Comparison of ENCODE assay signal across 11 mouse cellular contexts in the genomic region with DNA sequence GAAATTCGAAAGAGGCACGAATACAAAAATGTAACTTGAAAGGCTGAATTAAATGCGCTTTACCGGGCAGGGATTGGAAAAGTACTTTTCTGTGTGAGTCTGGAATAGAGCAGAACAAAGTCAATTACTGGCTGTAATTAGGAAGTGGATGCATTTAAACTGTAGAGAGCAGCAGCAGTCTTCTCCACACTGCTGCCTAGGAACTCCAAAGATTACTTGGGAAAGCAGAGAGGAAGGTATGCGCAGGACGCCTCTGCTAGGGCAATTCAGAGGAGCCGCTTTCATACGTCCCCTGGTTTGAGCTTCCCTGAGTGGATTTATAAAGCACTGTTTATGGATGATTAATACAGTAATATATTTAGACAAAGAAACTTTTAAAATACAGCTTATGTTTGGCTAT.
DNase-seq lines count a peak whose midpoint lies in the region; ATAC-seq and TF ChIP-seq lines count a peak whose summit lies in the region.
"Had no signal": no experiment of that assay in that cellular context is flagged by ENCODE, and none has a peak within 500 bp of the region (broad histone marks: within the 10 kb centered on the region; RNA-seq: fewer than 3 reads in every experiment).

No protein-coding gene starts in this region.

- no peak overlapping the region for H3K4me2 ChIP-seq in hindbrain, postnatal 0 days (ENCODE audit: low read depth, low read length)
- no peak overlapping the region for H3K4me2 ChIP-seq in hindbrain, embryonic 12.5 days (replicated peaks)
- H3K4me2 ChIP-seq in midbrain, embryonic 11.5 days: no peak overlapping the region
- no peak overlapping the region for H3K4me2 ChIP-seq in midbrain, embryonic 15.5 days
- peak overlapping the region; percentile 21; the same call in 1 of the 2 replicates for H3K4me2 ChIP-seq in embryonic facial prominence, embryonic 12.5 days (replicated peaks)
- peak overlapping the region; percentile 14; the same call in 1 of the 2 replicates for H3K4me2 ChIP-seq in limb, embryonic 13.5 days (replicated peaks)

- WGBS in hindbrain, postnatal 0 days: 59% methylated on average over 8 of the region's 8 CpGs
- WGBS in hindbrain, embryonic 12.5 days: 75% methylated on average over 8 of the region's 8 CpGs
- WGBS in midbrain, embryonic 11.5 days: 71% methylated on average over 8 of the region's 8 CpGs
- 64% methylated on average over 8 of the region's 8 CpGs for WGBS in midbrain, embryonic 15.5 days
- 40% methylated on average over 8 of the region's 8 CpGs for WGBS in embryonic facial prominence, embryonic 12.5 days
- 44% methylated on average over 8 of the region's 8 CpGs for WGBS in limb, embryonic 13.5 days
- WGBS in thymus, adult 2 months: 98% methylated on average over 8 of the region's 8 CpGs

- TF ChIP-seq POLR2A in thymus, adult 2 months (IDR thresholded peaks at IDR 0.05; ENCODE audit: control insufficient read depth, extremely low read depth, insufficient read depth, low read length, poor library complexity): no peak

- no peaks in the 10 kb centered on the region for H3K36me3 ChIP-seq in hindbrain, postnatal 0 days (ENCODE audit: insufficient read depth, low read length)
- H3K36me3 ChIP-seq in hindbrain, embryonic 12.5 days: no peaks in the 10 kb centered on the region
- no peaks in the 10 kb centered on the region for H3K36me3 ChIP-seq in midbrain, embryonic 11.5 days (ENCODE audit: control insufficient read depth, insufficient read depth, low read length)
- no peaks in the 10 kb centered on the region for H3K36me3 ChIP-seq in midbrain, embryonic 15.5 days (replicated peaks)
- H3K36me3 ChIP-seq in embryonic facial prominence, embryonic 12.5 days: no peaks in the 10 kb centered on the region
- no peaks in the 10 kb centered on the region for H3K36me3 ChIP-seq in limb, embryonic 13.5 days
- peaks cover 5% of the 10 kb centered on the region for H3K36me3 ChIP-seq in thymus, adult 2 months (ENCODE audit: control insufficient read depth, insufficient read depth, low read length)

- DNase-seq in hindbrain, postnatal 0 days (ENCODE audit: low spot score): peak; percentile 53
- peak; percentile 77 for DNase-seq in midbrain, embryonic 11.5 days (ENCODE audit: low spot score, missing footprints)
- DNase-seq in thymus, adult 2 months: no peak
- DNase-seq: heart, postnatal 14 days; liver, postnatal 0 days had no signal

- H3K4me1 ChIP-seq in hindbrain, postnatal 0 days (ENCODE audit: insufficient read depth, low read length): no peaks in the 10 kb centered on the region
- no peaks in the 10 kb centered on the region for H3K4me1 ChIP-seq in hindbrain, embryonic 12.5 days
- no peaks in the 10 kb centered on the region for H3K4me1 ChIP-seq in midbrain, embryonic 11.5 days (ENCODE audit: control insufficient read depth, insufficient read depth, low read length)
- no peaks in the 10 kb centered on the region for H3K4me1 ChIP-seq in midbrain, embryonic 15.5 days
- H3K4me1 ChIP-seq in embryonic facial prominence, embryonic 12.5 days: no peaks in the 10 kb centered on the region
- no peaks in the 10 kb centered on the region for H3K4me1 ChIP-seq in limb, embryonic 13.5 days
- H3K4me1 ChIP-seq in thymus, adult 2 months (replicated peaks; ENCODE audit: control insufficient read depth, insufficient read depth, low read length): no peaks in the 10 kb centered on the region

- no peaks in the 10 kb centered on the region for H3K27me3 ChIP-seq in hindbrain, postnatal 0 days (ENCODE audit: insufficient read depth, low read length)
- H3K27me3 ChIP-seq in hindbrain, embryonic 12.5 days: no peaks in the 10 kb centered on the region
- no peaks in the 10 kb centered on the region for H3K27me3 ChIP-seq in midbrain, embryonic 11.5 days (ENCODE audit: control insufficient read depth, insufficient read depth, low read length)
- H3K27me3 ChIP-seq in midbrain, embryonic 15.5 days (replicated peaks): no peaks in the 10 kb centered on the region
- H3K27me3 ChIP-seq in embryonic facial prominence, embryonic 12.5 days: no peaks in the 10 kb centered on the region
- no peaks in the 10 kb centered on the region for H3K27me3 ChIP-seq in limb, embryonic 13.5 days
- H3K27me3 ChIP-seq in thymus, adult 2 months (ENCODE audit: control insufficient read depth, insufficient read depth, low read length): no peaks in the 10 kb centered on the region
- H3K27me3 ChIP-seq: CH12.LX had no signal

- no peak overlapping the region for H3K27ac ChIP-seq in hindbrain, postnatal 0 days
- no peak overlapping the region for H3K27ac ChIP-seq in hindbrain, embryonic 12.5 days
- H3K27ac ChIP-seq in midbrain, embryonic 11.5 days (ENCODE audit: low read depth, low read length): no peak overlapping the region
- no peak overlapping the region for H3K27ac ChIP-seq in midbrain, embryonic 15.5 days
- H3K27ac ChIP-seq in embryonic facial prominence, embryonic 12.5 days: no peak overlapping the region
- no peak overlapping the region for H3K27ac ChIP-seq in limb, embryonic 13.5 days
- no peak overlapping the region for H3K27ac ChIP-seq in thymus, adult 2 months (ENCODE audit: control insufficient read depth, insufficient read depth, low read length)

- H3K9ac ChIP-seq in hindbrain, postnatal 0 days (replicated peaks; ENCODE audit: low read length): no peak overlapping the region
- H3K9ac ChIP-seq in hindbrain, embryonic 12.5 days: no peak overlapping the region
- H3K9ac ChIP-seq in midbrain, embryonic 11.5 days (ENCODE audit: low read length): no peak overlapping the region
- no peak overlapping the region for H3K9ac ChIP-seq in midbrain, embryonic 15.5 days
- no peak overlapping the region for H3K9ac ChIP-seq in embryonic facial prominence, embryonic 12.5 days
- H3K9ac ChIP-seq in limb, embryonic 13.5 days: no peak overlapping the region
- H3K9ac ChIP-seq: liver, postnatal 0 days had no signal

- peak; percentile 59; the same call in 1 of the 2 replicates for ATAC-seq in hindbrain, postnatal 0 days
- ATAC-seq in hindbrain, embryonic 12.5 days (ENCODE audit: low FRiP score): no peak
- ATAC-seq in midbrain, embryonic 11.5 days (ENCODE audit: low FRiP score): no peak
- no peak for ATAC-seq in midbrain, embryonic 15.5 days (replicated peaks)
- ATAC-seq in embryonic facial prominence, embryonic 12.5 days (ENCODE audit: insufficient number of reproducible peaks, insufficient read depth, low FRiP score, low TSS enrichment): no peak; the same call in 1 of the 2 replicates
- ATAC-seq in limb, embryonic 13.5 days (ENCODE audit: low FRiP score, low read depth): no peak
- no peak for ATAC-seq in erythroblast, adult 5-6 weeks (replicated peaks; ENCODE audit: low FRiP score, poor library complexity, severe bottlenecking)
- ATAC-seq: liver, postnatal 0 days had no signal

- no peaks in the 10 kb centered on the region for H3K9me3 ChIP-seq in hindbrain, postnatal 0 days (ENCODE audit: low read length)
- no peaks in the 10 kb centered on the region for H3K9me3 ChIP-seq in hindbrain, embryonic 12.5 days (replicated peaks)
- H3K9me3 ChIP-seq in midbrain, embryonic 11.5 days (ENCODE audit: control insufficient read depth, low read length): no peaks in the 10 kb centered on the region
- no peaks in the 10 kb centered on the region for H3K9me3 ChIP-seq in midbrain, embryonic 15.5 days
- H3K9me3 ChIP-seq in embryonic facial prominence, embryonic 12.5 days: no peaks in the 10 kb centered on the region
- H3K9me3 ChIP-seq in limb, embryonic 13.5 days: no peaks in the 10 kb centered on the region

- H3K4me3 ChIP-seq in hindbrain, postnatal 0 days (ENCODE audit: low read length): no peak overlapping the region
- no peak overlapping the region for H3K4me3 ChIP-seq in hindbrain, embryonic 12.5 days
- H3K4me3 ChIP-seq in midbrain, embryonic 11.5 days (ENCODE audit: low read depth, low read length): no peak overlapping the region
- H3K4me3 ChIP-seq in midbrain, embryonic 15.5 days: no peak overlapping the region
- no peak overlapping the region for H3K4me3 ChIP-seq in embryonic facial prominence, embryonic 12.5 days
- no peak overlapping the region for H3K4me3 ChIP-seq in limb, embryonic 13.5 days
- H3K4me3 ChIP-seq in thymus, adult 2 months (ENCODE audit: control insufficient read depth, insufficient read depth, low read length): no peak overlapping the region

- peak; percentile 61 for TF ChIP-seq CTCF in hindbrain, postnatal 0 days (IDR thresholded peaks at IDR 0.05; ENCODE audit: low read depth)
- TF ChIP-seq CTCF in thymus, adult 2 months (IDR thresholded peaks at IDR 0.05; ENCODE audit: borderline replicate concordance, control insufficient read depth, extremely low read depth, insufficient read depth, low read length, poor library complexity): no peak

Comparison
In these comparisons a context has a peak if more than half of its experiments do, and no peak if none do; other contexts are left out.
1. H3K4me2 ChIP-seq: peak in embryonic facial prominence, embryonic 12.5 days (single experiment) and limb, embryonic 13.5 days (single experiment); none in hindbrain, postnatal 0 days (single experiment), hindbrain, embryonic 12.5 days (single experiment), midbrain, embryonic 11.5 days (single experiment) and midbrain, embryonic 15.5 days (single experiment).